12 mouse cellular contexts compared by ENCODE assay signal in genomic region chr5:104415999-104416398, GRCm38 (mm10).
"Had no signal": no experiment of that assay in that cellular context is flagged by ENCODE, and none has a peak within 500 bp of the region (broad histone marks: within the 10 kb centered on the region; RNA-seq: fewer than 3 reads in every experiment).

No protein-coding gene starts in this region.

- H3K9me3 ChIP-seq: limb, embryonic 15.5 days; liver, embryonic 12.5 days; midbrain, embryonic 10.5 days; neural tube, embryonic 12.5 days had no signal

- H3K27me3 ChIP-seq: limb, embryonic 15.5 days; liver, embryonic 12.5 days; neural tube, embryonic 12.5 days had no signal

- H3K27ac ChIP-seq: left cerebral cortex, adult 2 months; limb, embryonic 15.5 days; liver, embryonic 12.5 days; midbrain, embryonic 10.5 days; neural tube, embryonic 12.5 days had no signal

- H3K4me3 ChIP-seq: left cerebral cortex, adult 2 months; limb, embryonic 15.5 days; liver, embryonic 12.5 days; midbrain, embryonic 10.5 days; neural tube, embryonic 12.5 days had no signal

- DNase-seq: kidney, postnatal 25 days; lung, embryonic 14.5 days; lung, postnatal 10 days; lung, postnatal 4 days; midbrain, embryonic 14.5 days; thymus, adult 18-20 months; thymus, postnatal 14 days had no signal

- ATAC-seq: liver, embryonic 12.5 days had no signal

- H3K36me3 ChIP-seq: limb, embryonic 15.5 days; liver, embryonic 12.5 days; midbrain, embryonic 10.5 days; neural tube, embryonic 12.5 days had no signal

- H3K4me2 ChIP-seq: limb, embryonic 15.5 days; liver, embryonic 12.5 days; lung, embryonic 14.5 days; neural tube, embryonic 12.5 days had no signal

- H3K4me1 ChIP-seq: limb, embryonic 15.5 days; liver, embryonic 12.5 days; midbrain, embryonic 10.5 days; neural tube, embryonic 12.5 days had no signal

- H3K9ac ChIP-seq: limb, embryonic 15.5 days; liver, embryonic 12.5 days; lung, embryonic 14.5 days; neural tube, embryonic 12.5 days had no signal
